Mouse (Mus musculus) ES-Bruce4 (cell line): ENCODE data around the gene Ssx2ip. TPM values are rescaled to one million over a fixed set of nuclear protein-coding genes. Genes with fewer than 3 reads are reported as not detected.

Source experiments
- H3K27ac ChIP-seq: 2 replicates; pipeline ENCODE4 v1.5.1; 2012; ENCODE audit warnings: low read length, inconsistent platforms; ENCODE audit not compliant: insufficient read depth
- H3K27me3 ChIP-seq: 2 replicates; pipeline ENCODE4 v1.6.1; 2012; ENCODE audit warnings: mild to moderate bottlenecking, low read length, inconsistent platforms; ENCODE audit not compliant: control insufficient read depth, poor library complexity, insufficient read depth, severe bottlenecking
- H3K36me3 ChIP-seq: 2 replicates; pipeline ENCODE4 v1.6.1; 2012; ENCODE audit warnings: inconsistent platforms, mild to moderate bottlenecking, low read length, moderate library complexity; ENCODE audit not compliant: control insufficient read depth, poor library complexity, insufficient read depth, severe bottlenecking
- H3K4me1 ChIP-seq: one replicate; pipeline ENCODE4 v1.8.1; 2011; ENCODE audit warnings: low read length; ENCODE audit not compliant: control insufficient read depth, insufficient read depth
- H3K4me3 ChIP-seq: 2 replicates; pipeline ENCODE4 v1.5.1; 2011; ENCODE audit warnings: low read depth, mild to moderate bottlenecking, low read length
- H3K9ac ChIP-seq: 2 replicates; pipeline ENCODE4 v1.6.1; 2012; ENCODE audit warnings: low read depth, mild to moderate bottlenecking, inconsistent platforms; ENCODE audit not compliant: poor library complexity, severe bottlenecking
- H3K9me3 ChIP-seq: replicated peaks from 2 replicates; pipeline ENCODE4 v1.6.1; 2012; ENCODE audit warnings: mild to moderate bottlenecking, low read length, inconsistent platforms; ENCODE audit not compliant: control insufficient read depth, poor library complexity, insufficient read depth, severe bottlenecking
- CTCF ChIP-seq: IDR thresholded peaks from one replicate; pipeline ENCODE4 v1.8.1; 2011; ENCODE audit warnings: low read depth, low read length
- EP300 ChIP-seq: IDR thresholded peaks from 2 replicates; pipeline ENCODE4 v1.6.1; 2011; ENCODE audit warnings: low read depth, low read length; ENCODE audit not compliant: insufficient read depth
- POLR2A ChIP-seq: IDR thresholded peaks from one replicate; pipeline ENCODE4 v1.8.1; 2011; ENCODE audit warnings: low read length; ENCODE audit not compliant: insufficient read depth
- polyA plus RNA-seq: library from polyadenylated mRNA; stranded (reverse); fragments of >200 nt; gene quantifications from 2 replicates; pipeline ENCODE4 v1.2.4, GENCODE M21; 2011; ENCODE audit warnings: low read depth; ENCODE audit not compliant: missing spikeins, insufficient read depth, insufficient read length

Ssx2ip gene
- polyA plus RNA-seq, result 27.3 and 28.2 TPM in 2 replicates

- TF ChIP-seq CTCF (no peak), EP300 (no peak), POLR2A (no peak)
- Histone ChIP-seq H3K27ac (peak within 1 kb of the TSS; percentile 60; the same call in 1 of the 2 replicates), H3K4me1 (peaks cover 2% of the 10 kb centered on the region), H3K9ac (peak within 1 kb of the TSS; percentile 90), H3K36me3 (no peaks in the 10 kb centered on the region), H3K27me3 (no peaks in the 10 kb centered on the region), H3K4me3 (peak within 1 kb of the TSS; percentile 95), H3K9me3 (0 out of 2 replicates have a peak, but pooled peaks cover 3% of the 10 kb centered on the region)
These were observed at the start of gene Ssx2ip for GRCm38 (mm10) chr3:146404311-146405201. TSS of gene Ssx2ip (plus strand) at chr3:146404642.

GRCm38 (mm10) chr3:146355146-146355545 lies 49.3 kb upstream of the Ssx2ip start:
- Histone ChIP-seq H3K36me3 (no peaks in the 10 kb centered on the region), H3K4me1 (no peaks in the 10 kb centered on the region), H3K9ac (no peak overlapping the region), H3K4me3 (no peak overlapping the region), H3K27me3 (no peaks in the 10 kb centered on the region), H3K9me3 (no peaks in the 10 kb centered on the region), H3K27ac (no peak overlapping the region)
- TF ChIP-seq EP300 (no peak), CTCF (no peak), POLR2A (no peak)

- Histone ChIP-seq H3K9ac (no peak overlapping the region), H3K4me3 (no peak overlapping the region), H3K27me3 (no peaks in the 10 kb centered on the region), H3K4me1 (no peaks in the 10 kb centered on the region), H3K9me3 (no peaks in the 10 kb centered on the region), H3K36me3 (no peaks in the 10 kb centered on the region), H3K27ac (no peak overlapping the region)
- TF ChIP-seq EP300, result no peak
- no peak for TF ChIP-seq CTCF
- TF ChIP-seq POLR2A, result no peak
These were observed 39.0 kb upstream of the Ssx2ip start for GRCm38 (mm10) chr3:146365471-146365870.

- Histone ChIP-seq H3K4me1 (no peaks in the 10 kb centered on the region), H3K27me3 (no peaks in the 10 kb centered on the region), H3K9me3 (no peaks in the 10 kb centered on the region), H3K9ac (no peak overlapping the region), H3K27ac (no peak overlapping the region), H3K4me3 (no peak overlapping the region), H3K36me3 (no peaks in the 10 kb centered on the region)
- TF ChIP-seq POLR2A, result no peak
- TF ChIP-seq EP300, result no peak
- no peak for TF ChIP-seq CTCF
These were observed 37.4 kb upstream of the Ssx2ip start for GRCm38 (mm10) chr3:146367058-146367457.

GRCm38 (mm10) chr3:146370553-146371095 lies 33.8 kb upstream of the Ssx2ip start:
- no peaks in the 10 kb centered on the region for H3K36me3 ChIP-seq
- H3K27me3 ChIP-seq, result no peaks in the 10 kb centered on the region
- no peak overlapping the region for H3K4me3 ChIP-seq

GRCm38 (mm10) chr3:146371201-146371600 lies 33.2 kb upstream of the Ssx2ip start:
- TF ChIP-seq CTCF (no peak), POLR2A (no peak), EP300 (no peak)
- no peak overlapping the region for H3K27ac ChIP-seq
- H3K9ac ChIP-seq, result no peak overlapping the region

More at GRCm38 (mm10) chr3:146370553-146371095, 33.8 kb upstream of the Ssx2ip start:
- no peaks in the 10 kb centered on the region for H3K9me3 ChIP-seq
- no peaks in the 10 kb centered on the region for H3K4me1 ChIP-seq
- TF ChIP-seq CTCF, result no peak
- no peak for TF ChIP-seq EP300
- TF ChIP-seq POLR2A, result no peak
- no peak overlapping the region for H3K9ac ChIP-seq
- no peak overlapping the region for H3K27ac ChIP-seq

More at GRCm38 (mm10) chr3:146371201-146371600, 33.2 kb upstream of the Ssx2ip start:
- no peaks in the 10 kb centered on the region for H3K4me1 ChIP-seq
- H3K27me3 ChIP-seq, result no peaks in the 10 kb centered on the region
- no peaks in the 10 kb centered on the region for H3K36me3 ChIP-seq
- H3K4me3 ChIP-seq, result no peak overlapping the region
- H3K9me3 ChIP-seq, result no peaks in the 10 kb centered on the region
